Mouse (Mus musculus): ENCODE results near the gene Bco2.

DNA sequence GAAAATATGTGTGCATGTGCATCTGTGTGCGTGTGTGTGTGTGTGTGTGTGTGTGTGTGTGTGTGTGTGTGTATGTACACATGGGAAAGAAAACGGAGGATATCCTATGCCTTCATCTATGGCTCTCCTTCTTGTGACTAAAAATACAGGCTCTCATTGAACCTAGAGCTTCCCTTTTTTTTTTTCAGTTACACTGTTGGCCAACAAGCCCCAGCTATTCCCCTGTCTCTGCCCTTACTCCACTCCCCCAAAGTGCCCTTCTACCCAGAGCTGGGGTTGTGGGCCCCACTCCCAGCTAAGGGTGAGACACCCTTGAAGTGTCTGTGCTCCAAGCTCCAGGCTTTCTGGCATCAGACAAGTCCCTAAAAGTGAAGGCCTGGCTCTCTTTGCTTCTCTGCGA is 52.0 kb downstream of the Bco2 start:
- TF ChIP-seq CTCF (IDR thresholded peaks at IDR 0.05; ENCODE audit: low read depth) = no peak
- TF ChIP-seq EP300 (IDR thresholded peaks at IDR 0.05; ENCODE audit: low read depth) = no peak

All from liver, embryonic 14.5 days (tissue).